ENCODE assay signal across 8 mouse cellular contexts in the genomic region with DNA sequence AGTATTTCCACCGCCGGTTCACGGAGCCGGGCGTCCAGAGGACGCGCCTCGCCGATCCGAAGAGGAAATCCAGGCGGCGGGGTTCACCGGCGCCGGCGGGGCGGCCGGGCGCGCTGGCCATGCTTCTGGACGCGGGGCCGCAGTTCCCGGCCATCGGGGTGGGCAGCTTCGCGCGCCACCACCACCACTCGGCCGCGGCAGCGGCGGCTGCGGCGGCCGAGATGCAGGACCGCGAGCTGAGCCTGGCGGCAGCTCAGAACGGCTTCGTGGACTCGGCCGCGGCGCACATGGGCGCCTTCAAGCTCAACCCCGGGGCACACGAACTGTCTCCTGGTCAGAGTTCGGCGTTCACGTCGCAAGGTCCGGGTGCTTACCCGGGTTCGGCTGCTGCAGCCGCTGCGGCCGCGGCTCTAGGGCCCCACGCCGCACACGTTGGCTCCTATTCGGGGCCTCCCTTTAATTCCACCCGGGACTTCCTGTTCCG. TPM values are rescaled to one million over a fixed set of nuclear protein-coding genes. Genes with fewer than 3 reads are reported as not detected.
DNase-seq lines count a peak whose midpoint lies in the region; ATAC-seq and TF ChIP-seq lines count a peak whose summit lies in the region.

No protein-coding gene starts in this region.

- peak overlapping the region; percentile 35 for H3K4me3 ChIP-seq in lung, embryonic 15.5 days
- 0 out of 2 replicates have a peak overlapping the region, but pooled peaks have one; percentile 11 for H3K4me3 ChIP-seq in embryonic fibroblast, embryonic 13.5 days (ENCODE audit: insufficient read depth, low read length)
- peak overlapping the region; percentile 43 for H3K4me3 ChIP-seq in intestine, postnatal 0 days (ENCODE audit: low read depth, low read length)
- H3K4me3 ChIP-seq in neural tube, embryonic 11.5 days (ENCODE audit: low read depth, low read length) = peak overlapping the region; percentile 75

- H3K9ac ChIP-seq in lung, embryonic 15.5 days = no peak overlapping the region
- H3K9ac ChIP-seq in intestine, postnatal 0 days (ENCODE audit: low read depth, low read length) = no peak overlapping the region
- peak overlapping the region; percentile 95 for H3K9ac ChIP-seq in neural tube, embryonic 11.5 days (ENCODE audit: low read length)

- H3K4me2 ChIP-seq in lung, embryonic 15.5 days = peak overlapping the region; percentile 63
- peak overlapping the region; percentile 66 for H3K4me2 ChIP-seq in intestine, postnatal 0 days (replicated peaks; ENCODE audit: low read depth)
- H3K4me2 ChIP-seq in neural tube, embryonic 11.5 days (ENCODE audit: low read depth) = peak overlapping the region; percentile 72

- 2% methylated on average over 61 of the region's 65 CpGs for WGBS in lung, embryonic 15.5 days
- WGBS in intestine, postnatal 0 days = under 1% methylated on average over 57 of the region's 65 CpGs
- under 1% methylated on average over 58 of the region's 65 CpGs for WGBS in neural tube, embryonic 11.5 days

- peak; percentile 12; the same call in 1 of the 2 replicates for ATAC-seq in lung, embryonic 15.5 days (ENCODE audit: borderline replicate concordance, extremely low read depth, low FRiP score, low TSS enrichment)
- ATAC-seq in intestine, postnatal 0 days = no peak
- ATAC-seq in neural tube, embryonic 11.5 days (ENCODE audit: insufficient read depth, low FRiP score, low TSS enrichment) = 0 out of 2 replicates have a peak, but pooled peaks have one; percentile 12
- no peak for ATAC-seq in activated CD4-positive, CD25-positive, alpha-beta regulatory T cell, adult 4 months

- H3K9me3 ChIP-seq in lung, embryonic 15.5 days = no peaks in the 10 kb centered on the region
- H3K9me3 ChIP-seq in intestine, postnatal 0 days (ENCODE audit: control insufficient read depth) = no peaks in the 10 kb centered on the region
- H3K9me3 ChIP-seq in neural tube, embryonic 11.5 days (ENCODE audit: control insufficient read depth, low read length) = no peaks in the 10 kb centered on the region

- peaks cover 25% of the 10 kb centered on the region for H3K4me1 ChIP-seq in lung, embryonic 15.5 days
- 0 out of 2 replicates have a peak, but pooled peaks cover 3% of the 10 kb centered on the region for H3K4me1 ChIP-seq in embryonic fibroblast, embryonic 13.5 days (ENCODE audit: control insufficient read depth, insufficient read depth, low read length)
- no peaks in the 10 kb centered on the region for H3K4me1 ChIP-seq in intestine, postnatal 0 days (replicated peaks; ENCODE audit: control insufficient read depth, insufficient read depth, low read length)
- H3K4me1 ChIP-seq in neural tube, embryonic 11.5 days (ENCODE audit: control insufficient read depth, insufficient read depth, low read length) = peaks cover 15% of the 10 kb centered on the region; the same call in 1 of the 2 replicates

- H3K27me3 ChIP-seq in lung, embryonic 15.5 days = peaks cover 97% of the 10 kb centered on the region
- H3K27me3 ChIP-seq in intestine, postnatal 0 days (replicated peaks; ENCODE audit: control insufficient read depth, insufficient read depth, low read length) = peaks cover 99% of the 10 kb centered on the region
- peaks cover 49% of the 10 kb centered on the region for H3K27me3 ChIP-seq in neural tube, embryonic 11.5 days (ENCODE audit: control insufficient read depth, insufficient read depth, low read length)

- no peaks in the 10 kb centered on the region for H3K36me3 ChIP-seq in lung, embryonic 15.5 days
- H3K36me3 ChIP-seq in intestine, postnatal 0 days (ENCODE audit: control insufficient read depth, insufficient read depth) = no peaks in the 10 kb centered on the region
- H3K36me3 ChIP-seq in neural tube, embryonic 11.5 days (ENCODE audit: control insufficient read depth, insufficient read depth, low read length) = no peaks in the 10 kb centered on the region

- TF ChIP-seq POLR2A in embryonic fibroblast, embryonic 13.5 days (IDR thresholded peaks at IDR 0.05; ENCODE audit: low read depth, low read length) = no peak

- no peak for DNase-seq in lung, postnatal 36 days
- DNase-seq in neural tube, embryonic 11.5 days (ENCODE audit: low spot score) = peak; percentile 65
- DNase-seq in natural killer cell, adult 2 months (ENCODE audit: low spot score in 2 of 2) = no peak
- no peak for DNase-seq in ovary, adult 18-20 months (ENCODE audit: low spot score)

- H3K27ac ChIP-seq in lung, embryonic 15.5 days = no peak overlapping the region
- H3K27ac ChIP-seq in embryonic fibroblast, embryonic 13.5 days (ENCODE audit: insufficient read depth, low read length) = no peak overlapping the region
- H3K27ac ChIP-seq in intestine, postnatal 0 days (ENCODE audit: low read depth, low read length) = no peak overlapping the region
- H3K27ac ChIP-seq in neural tube, embryonic 11.5 days (ENCODE audit: low read depth, low read length) = peak overlapping the region; percentile 98

- TF ChIP-seq CTCF in embryonic fibroblast, embryonic 13.5 days (IDR thresholded peaks at IDR 0.05; ENCODE audit: borderline replicate concordance, insufficient read depth, low read length) = no peak
- no peak for TF ChIP-seq CTCF in intestine, postnatal 0 days (IDR thresholded peaks at IDR 0.05; ENCODE audit: low read depth)

RNA-seq across cellular contexts. Expression of gene Zic2, which starts 0.4 kb away (rescaled TPM):
- polyA plus RNA-seq in lung, embryonic 15.5 days (2015; fragmentation: Nextera tagmentation; extraction: Ambion mirVana) = not detected in 2 replicates
- polyA plus RNA-seq in embryonic fibroblast, embryonic 13.5 days (2011; ENCODE audit: insufficient read length, low read depth, missing spikeins) = 0.60 and 2.8 TPM in 2 replicates
- polyA plus RNA-seq in intestine, postnatal 0 days (2015; fragmentation: Nextera tagmentation; extraction: Ambion mirVana) = not detected in 2 replicates
- polyA plus RNA-seq in neural tube, embryonic 11.5 days (2014; fragmentation: Nextera tagmentation; extraction: Ambion mirVana) = 6.3 and 7.6 TPM in 2 replicates
- not detected for polyA plus RNA-seq in activated CD4-positive, CD25-positive, alpha-beta regulatory T cell, adult 4 months (2017; shearing (Covaris generic))

RNA-seq across cellular contexts. Expression of gene Zic5, which starts 10.1 kb away (rescaled TPM):
- 0.08 TPM in 1 of 2 replicates, not detected in the other for polyA plus RNA-seq in lung, embryonic 15.5 days (2015; fragmentation: Nextera tagmentation; extraction: Ambion mirVana)
- polyA plus RNA-seq in embryonic fibroblast, embryonic 13.5 days (2011; ENCODE audit: insufficient read length, low read depth, missing spikeins) = 0.30 and 0.93 TPM in 2 replicates
- polyA plus RNA-seq in intestine, postnatal 0 days (2015; fragmentation: Nextera tagmentation; extraction: Ambion mirVana) = not detected in 2 replicates
- polyA plus RNA-seq in neural tube, embryonic 11.5 days (2014; fragmentation: Nextera tagmentation; extraction: Ambion mirVana) = 10.3 and 10.8 TPM in 2 replicates
- under 1 TPM in 1 of 2 experiments, not detected in 1; 0.12 TPM for polyA plus RNA-seq in activated CD4-positive, CD25-positive, alpha-beta regulatory T cell, adult 4 months (2017; shearing (Covaris generic))

RNA-seq across cellular contexts. Expression of gene Gm10837, which starts 14.8 kb away (rescaled TPM):
- polyA plus RNA-seq in lung, embryonic 15.5 days (2015; fragmentation: Nextera tagmentation; extraction: Ambion mirVana) = not detected in 2 replicates
- polyA plus RNA-seq in embryonic fibroblast, embryonic 13.5 days (2011; ENCODE audit: insufficient read length, low read depth, missing spikeins) = not detected in 2 replicates
- polyA plus RNA-seq in intestine, postnatal 0 days (2015; fragmentation: Nextera tagmentation; extraction: Ambion mirVana) = not detected in 2 replicates
- polyA plus RNA-seq in neural tube, embryonic 11.5 days (2014; fragmentation: Nextera tagmentation; extraction: Ambion mirVana) = 0.51 and 0.54 TPM in 2 replicates
- polyA plus RNA-seq in activated CD4-positive, CD25-positive, alpha-beta regulatory T cell, adult 4 months (2017; shearing (Covaris generic)) = not detected

RNA-seq across cellular contexts. Expression of gene Gm5089, which starts 24.7 kb away (rescaled TPM):
- polyA plus RNA-seq in lung, embryonic 15.5 days (2015; fragmentation: Nextera tagmentation; extraction: Ambion mirVana) = not detected in 2 replicates
- not detected in 2 replicates for polyA plus RNA-seq in embryonic fibroblast, embryonic 13.5 days (2011; ENCODE audit: insufficient read length, low read depth, missing spikeins)
- not detected in 2 replicates for polyA plus RNA-seq in intestine, postnatal 0 days (2015; fragmentation: Nextera tagmentation; extraction: Ambion mirVana)
- polyA plus RNA-seq in neural tube, embryonic 11.5 days (2014; fragmentation: Nextera tagmentation; extraction: Ambion mirVana) = 0.23 and 0.35 TPM in 2 replicates
- polyA plus RNA-seq in activated CD4-positive, CD25-positive, alpha-beta regulatory T cell, adult 4 months (2017; shearing (Covaris generic)) = not detected

RNA-seq across cellular contexts. Expression of gene Pcca, which starts 58.5 kb away (rescaled TPM):
- polyA plus RNA-seq in lung, embryonic 15.5 days (2015; fragmentation: Nextera tagmentation; extraction: Ambion mirVana) = 19.8 and 20.6 TPM in 2 replicates
- 22.4 and 30.5 TPM in 2 replicates for polyA plus RNA-seq in embryonic fibroblast, embryonic 13.5 days (2011; ENCODE audit: insufficient read length, low read depth, missing spikeins)
- 5.9 and 7.7 TPM in 2 replicates for polyA plus RNA-seq in intestine, postnatal 0 days (2015; fragmentation: Nextera tagmentation; extraction: Ambion mirVana)
- polyA plus RNA-seq in neural tube, embryonic 11.5 days (2014; fragmentation: Nextera tagmentation; extraction: Ambion mirVana) = 33.1 and 33.4 TPM in 2 replicates
- 10 to 100 TPM; 11.5 to 19.5 TPM for polyA plus RNA-seq in activated CD4-positive, CD25-positive, alpha-beta regulatory T cell, adult 4 months (2017; shearing (Covaris generic))

Comparison
In these comparisons a context has a peak if more than half of its experiments do, and no peak if none do; other contexts are left out.
1. ATAC-seq: peak in lung, embryonic 15.5 days (single experiment) and neural tube, embryonic 11.5 days (single experiment); none in intestine, postnatal 0 days (single experiment) and activated CD4-positive, CD25-positive, alpha-beta regulatory T cell, adult 4 months (single experiment).
2. H3K4me3 ChIP-seq: peak in every context shown above with its lines; median percentile 75 in neural tube, embryonic 11.5 days; 43 in intestine, postnatal 0 days; 35 in lung, embryonic 15.5 days; 11 in embryonic fibroblast, embryonic 13.5 days.
3. Peak in every context shown above with its lines, with median percentiles within 50 percentile points of each other: H3K4me2 ChIP-seq.